Mouse (Mus musculus): Measurements from ENCODE around the gene Mttp. TPM values are rescaled to one million over a fixed set of nuclear protein-coding genes. Genes with fewer than 3 reads are reported as not detected.

The Mttp gene
- polyA plus RNA-seq, 1 experiment from 2014 or later, result 7.0 TPM

GRCm38 (mm10) chr3:138068103-138068502 lies 76.7 kb downstream of the Mttp start:
- 95% methylated on average over 12 of the region's 12 CpGs for WGBS
- Histone ChIP-seq H3K4me2 (ENCODE audit: low read length) (no peak overlapping the region), H3K4me1 (ENCODE audit: control insufficient read depth, insufficient read depth, low read length) (peaks cover 16% of the 10 kb centered on the region), H3K27me3 (ENCODE audit: control insufficient read depth, insufficient read depth, low read length) (no peaks in the 10 kb centered on the region), H3K36me3 (ENCODE audit: control insufficient read depth, insufficient read depth, low read length) (no peaks in the 10 kb centered on the region), H3K9ac (replicated peaks; ENCODE audit: low read length) (no peak overlapping the region), H3K27ac (replicated peaks; ENCODE audit: low read depth, low read length) (no peak overlapping the region), H3K4me3 (replicated peaks; ENCODE audit: low read depth, low read length) (no peak overlapping the region), H3K9me3 (ENCODE audit: control insufficient read depth, low read length) (no peaks in the 10 kb centered on the region)
- no peak for DNase-seq
- ATAC-seq (ENCODE audit: low FRiP score, low TSS enrichment), result no peak

- Histone ChIP-seq H3K4me1 (ENCODE audit: control insufficient read depth, insufficient read depth, low read length) (peaks cover 16% of the 10 kb centered on the region), H3K9ac (replicated peaks; ENCODE audit: low read length) (no peak within 1 kb of the TSS), H3K27ac (replicated peaks; ENCODE audit: low read depth, low read length) (no peak within 1 kb of the TSS), H3K4me3 (replicated peaks; ENCODE audit: low read depth, low read length) (no peak within 1 kb of the TSS), H3K9me3 (ENCODE audit: control insufficient read depth, low read length) (no peaks in the 10 kb centered on the region), H3K4me2 (ENCODE audit: low read length) (peak within 1 kb of the TSS; percentile 21; the same call in 1 of the 2 replicates), H3K27me3 (ENCODE audit: control insufficient read depth, insufficient read depth, low read length) (no peaks in the 10 kb centered on the region), H3K36me3 (ENCODE audit: control insufficient read depth, insufficient read depth, low read length) (no peaks in the 10 kb centered on the region)
- ATAC-seq (ENCODE audit: low FRiP score, low TSS enrichment) (no peak), DNase-seq (no peak)
- 92% methylated on average over 12 of the region's 12 CpGs for WGBS
These were observed 77.5 kb downstream of the Mttp start, which contains the start of gene Gm5105 for GRCm38 (mm10) chr3:138067288-138067687. Gm5105 (minus strand) TSS chr3:138067388.

GRCm38 (mm10) chr3:138066348-138066856 lies 78.4 kb downstream of the Mttp start:
- H3K27me3 ChIP-seq (ENCODE audit: control insufficient read depth, insufficient read depth, low read length), result no peaks in the 10 kb centered on the region
- WGBS, result 63% methylated on average over 20 of the region's 20 CpGs
- no peak overlapping the region for H3K27ac ChIP-seq (replicated peaks; ENCODE audit: low read depth, low read length)
- DNase-seq, result peak; percentile 40
- no peak overlapping the region for H3K9ac ChIP-seq (replicated peaks; ENCODE audit: low read length)
- no peaks in the 10 kb centered on the region for H3K9me3 ChIP-seq (ENCODE audit: control insufficient read depth, low read length)
- no peak for ATAC-seq (ENCODE audit: low FRiP score, low TSS enrichment)
- no peaks in the 10 kb centered on the region for H3K36me3 ChIP-seq (ENCODE audit: control insufficient read depth, insufficient read depth, low read length)
- H3K4me2 ChIP-seq (ENCODE audit: low read length), result peak overlapping the region; percentile 21; the same call in 1 of the 2 replicates
- H3K4me1 ChIP-seq (ENCODE audit: control insufficient read depth, insufficient read depth, low read length), result peaks cover 16% of the 10 kb centered on the region
- H3K4me3 ChIP-seq (replicated peaks; ENCODE audit: low read depth, low read length), result no peak overlapping the region

DNA sequence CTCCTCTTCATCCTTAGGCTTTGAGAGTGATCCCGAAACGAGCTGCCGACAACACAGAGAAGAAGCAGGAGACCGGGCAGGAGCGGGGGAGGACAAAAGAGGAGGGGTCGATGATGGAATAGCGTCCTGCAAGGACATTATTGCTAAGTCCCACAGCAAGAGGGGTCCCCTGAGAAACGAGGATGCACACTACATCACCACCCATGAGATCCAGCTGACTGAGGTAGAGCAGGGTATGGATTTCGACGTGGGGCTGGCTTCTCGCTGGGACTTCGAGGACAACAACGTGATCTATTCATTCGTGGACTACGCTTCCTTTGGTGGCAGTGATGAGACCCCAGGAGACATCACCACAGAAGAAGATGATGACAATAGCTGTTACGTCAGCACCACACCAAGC lies 78.8 kb downstream of the Mttp start:
- Histone ChIP-seq H3K4me3 (replicated peaks; ENCODE audit: low read depth, low read length) (no peak overlapping the region), H3K9ac (replicated peaks; ENCODE audit: low read length) (no peak overlapping the region), H3K4me1 (ENCODE audit: control insufficient read depth, insufficient read depth, low read length) (peaks cover 16% of the 10 kb centered on the region), H3K4me2 (ENCODE audit: low read length) (peak overlapping the region; percentile 21; the same call in 1 of the 2 replicates), H3K27ac (replicated peaks; ENCODE audit: low read depth, low read length) (no peak overlapping the region), H3K27me3 (ENCODE audit: control insufficient read depth, insufficient read depth, low read length) (no peaks in the 10 kb centered on the region), H3K9me3 (ENCODE audit: control insufficient read depth, low read length) (no peaks in the 10 kb centered on the region), H3K36me3 (ENCODE audit: control insufficient read depth, insufficient read depth, low read length) (no peaks in the 10 kb centered on the region)
- WGBS, result 82% methylated on average over 16 of the region's 16 CpGs
- DNase-seq (no peak), ATAC-seq (ENCODE audit: low FRiP score, low TSS enrichment) (no peak)

DNA sequence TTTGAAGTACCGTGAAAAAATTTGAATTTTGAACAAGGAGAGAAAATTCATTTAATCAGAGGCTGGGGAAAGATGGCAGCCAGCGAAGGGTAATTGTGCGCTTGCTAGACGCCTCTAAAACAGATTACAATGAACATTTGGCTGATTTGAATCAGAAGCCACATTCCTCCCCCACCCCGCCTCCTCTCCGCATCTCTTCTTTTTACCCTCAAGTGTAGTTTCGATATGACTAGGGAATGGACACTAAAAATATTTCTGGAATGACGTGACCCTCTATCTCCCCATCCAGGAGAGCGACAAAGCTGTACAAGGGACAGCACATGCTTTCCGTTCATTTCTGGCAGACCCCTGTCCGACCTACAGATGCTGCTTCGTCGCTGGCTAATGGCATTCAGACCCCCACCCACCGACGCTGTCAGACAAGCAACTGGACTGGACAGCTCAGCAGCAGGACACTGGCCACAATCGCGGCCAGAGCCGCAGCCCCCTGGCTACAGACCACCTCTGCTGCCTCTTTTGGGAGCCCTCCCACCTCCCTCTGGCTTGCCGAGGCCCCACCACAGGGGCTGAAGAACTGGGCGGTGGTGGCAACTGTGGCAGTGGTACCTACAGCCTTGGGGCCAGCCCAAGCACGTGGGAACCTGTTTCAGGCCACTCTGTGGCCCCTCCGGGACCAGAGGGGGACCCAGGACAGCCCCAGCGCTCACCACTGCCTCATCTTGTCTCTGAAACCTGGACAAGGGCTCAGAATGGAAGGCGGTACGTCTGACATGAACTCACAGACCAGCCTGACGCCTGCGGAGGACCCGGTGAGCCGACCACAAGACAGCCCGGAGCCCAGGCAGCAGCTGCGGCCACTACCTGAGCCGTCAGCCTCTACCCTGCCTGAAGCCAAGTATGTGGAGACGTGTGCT lies 79.8 kb downstream of the Mttp start, which contains the start of gene 1110002E22Rik:
1110002E22Rik (plus strand) TSS at position 321 of the 914 bp plus-strand sequence.
- Histone ChIP-seq H3K36me3 (ENCODE audit: control insufficient read depth, insufficient read depth, low read length) (no peaks in the 10 kb centered on the region), H3K4me2 (ENCODE audit: low read length) (no peak within 1 kb of the TSS), H3K4me1 (ENCODE audit: control insufficient read depth, insufficient read depth, low read length) (peaks cover 8% of the 10 kb centered on the region), H3K4me3 (replicated peaks; ENCODE audit: low read depth, low read length) (no peak within 1 kb of the TSS), H3K9ac (replicated peaks; ENCODE audit: low read length) (no peak within 1 kb of the TSS), H3K27me3 (ENCODE audit: control insufficient read depth, insufficient read depth, low read length) (no peaks in the 10 kb centered on the region), H3K9me3 (ENCODE audit: control insufficient read depth, low read length) (no peaks in the 10 kb centered on the region), H3K27ac (replicated peaks; ENCODE audit: low read depth, low read length) (no peak within 1 kb of the TSS)
- DNase-seq (no peak), ATAC-seq (ENCODE audit: low FRiP score, low TSS enrichment) (no peak)
- WGBS, result 67% methylated on average over 33 of the region's 33 CpGs

DNA sequence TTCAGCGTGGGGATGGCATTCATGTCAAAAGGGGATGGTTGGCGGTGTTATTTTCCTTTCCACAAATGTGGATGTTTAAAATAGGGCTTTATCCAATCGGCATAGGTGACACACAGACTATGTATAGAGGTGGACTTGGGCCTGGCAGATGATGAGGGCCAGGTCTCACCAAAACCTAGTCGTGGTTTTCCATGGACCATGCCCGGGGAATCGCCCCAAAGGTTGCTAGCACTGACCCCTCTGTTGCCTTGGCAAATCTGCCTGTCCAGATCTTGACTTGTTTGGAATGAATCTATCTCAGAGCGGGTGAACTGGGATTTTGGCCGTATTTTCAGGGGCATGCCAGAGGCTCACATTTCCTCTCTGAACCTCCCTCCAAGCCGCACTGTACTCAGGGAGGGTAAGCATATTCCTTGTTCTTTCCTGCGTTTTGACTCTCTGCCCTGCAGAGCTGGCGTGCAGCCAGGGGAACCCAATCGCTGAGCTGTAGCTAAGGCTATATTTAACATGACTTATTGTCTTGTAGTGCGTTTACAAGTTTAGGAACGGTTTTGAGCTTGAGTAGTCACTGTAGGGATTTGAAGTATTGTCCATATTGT lies 80.9 kb downstream of the Mttp start:
- Histone ChIP-seq H3K27ac (replicated peaks; ENCODE audit: low read depth, low read length) (no peak overlapping the region), H3K4me2 (ENCODE audit: low read length) (no peak overlapping the region), H3K9ac (replicated peaks; ENCODE audit: low read length) (no peak overlapping the region), H3K4me1 (ENCODE audit: control insufficient read depth, insufficient read depth, low read length) (peaks cover 7% of the 10 kb centered on the region), H3K9me3 (ENCODE audit: control insufficient read depth, low read length) (no peaks in the 10 kb centered on the region), H3K36me3 (ENCODE audit: control insufficient read depth, insufficient read depth, low read length) (no peaks in the 10 kb centered on the region), H3K27me3 (ENCODE audit: control insufficient read depth, insufficient read depth, low read length) (no peaks in the 10 kb centered on the region), H3K4me3 (replicated peaks; ENCODE audit: low read depth, low read length) (no peak overlapping the region)
- peak; percentile 61 for DNase-seq
- ATAC-seq (ENCODE audit: low FRiP score, low TSS enrichment), result no peak
- 71% methylated on average over 14 of the region's 14 CpGs for WGBS

- Histone ChIP-seq H3K36me3 (ENCODE audit: control insufficient read depth, insufficient read depth, low read length) (no peaks in the 10 kb centered on the region), H3K4me2 (ENCODE audit: low read length) (no peak overlapping the region), H3K27me3 (ENCODE audit: control insufficient read depth, insufficient read depth, low read length) (no peaks in the 10 kb centered on the region), H3K4me3 (replicated peaks; ENCODE audit: low read depth, low read length) (no peak overlapping the region), H3K4me1 (ENCODE audit: control insufficient read depth, insufficient read depth, low read length) (peaks cover 7% of the 10 kb centered on the region), H3K9ac (replicated peaks; ENCODE audit: low read length) (no peak overlapping the region), H3K27ac (replicated peaks; ENCODE audit: low read depth, low read length) (no peak overlapping the region), H3K9me3 (ENCODE audit: control insufficient read depth, low read length) (no peaks in the 10 kb centered on the region)
- ATAC-seq (ENCODE audit: low FRiP score, low TSS enrichment) (no peak), DNase-seq (no peak)
- WGBS, result 86% methylated on average over 4 of the region's 4 CpGs
These were observed 82.1 kb downstream of the Mttp start for GRCm38 (mm10) chr3:138062673-138063072.

DNA sequence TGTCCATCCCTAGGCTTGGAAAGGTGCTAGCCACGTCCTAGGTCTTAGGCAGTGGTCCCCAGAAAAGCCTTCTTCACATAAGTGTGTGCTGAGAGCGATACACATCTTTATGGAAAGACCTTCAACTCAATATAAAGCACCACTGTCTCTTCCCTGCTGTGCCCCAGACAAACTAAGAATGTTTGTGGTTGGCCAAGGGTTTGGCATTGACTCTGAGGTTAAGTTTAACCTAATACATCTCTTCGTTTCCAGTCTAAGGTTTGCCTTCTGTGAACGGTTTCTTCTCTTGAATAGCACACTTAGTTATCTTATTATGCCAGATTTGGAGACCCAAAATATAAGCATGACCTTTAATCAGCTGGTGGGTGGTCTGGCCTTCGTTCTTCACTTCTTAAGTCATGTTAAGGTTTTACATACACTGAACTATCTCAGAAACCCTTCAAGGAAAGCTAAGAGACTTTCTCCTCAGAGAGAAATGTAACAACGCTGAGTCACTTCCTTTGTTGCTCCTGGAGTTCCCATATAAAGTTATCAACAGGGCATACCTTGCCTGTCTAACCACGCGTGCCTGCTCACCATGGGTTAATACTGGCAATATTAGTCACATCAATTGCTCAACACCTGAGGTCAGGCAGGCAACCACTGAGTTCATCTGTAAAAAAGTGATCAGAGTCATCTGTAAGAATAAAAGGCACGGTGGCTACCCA lies 83.4 kb downstream of the Mttp start:
- Histone ChIP-seq H3K9me3 (ENCODE audit: control insufficient read depth, low read length) (no peaks in the 10 kb centered on the region), H3K36me3 (ENCODE audit: control insufficient read depth, insufficient read depth, low read length) (no peaks in the 10 kb centered on the region), H3K4me2 (ENCODE audit: low read length) (no peak overlapping the region), H3K4me1 (ENCODE audit: control insufficient read depth, insufficient read depth, low read length) (peaks cover 7% of the 10 kb centered on the region; the same call in 1 of the 2 replicates), H3K9ac (replicated peaks; ENCODE audit: low read length) (no peak overlapping the region), H3K27me3 (ENCODE audit: control insufficient read depth, insufficient read depth, low read length) (no peaks in the 10 kb centered on the region), H3K27ac (replicated peaks; ENCODE audit: low read depth, low read length) (no peak overlapping the region), H3K4me3 (replicated peaks; ENCODE audit: low read depth, low read length) (no peak overlapping the region)
- ATAC-seq (ENCODE audit: low FRiP score, low TSS enrichment), result no peak
- DNase-seq, result no peak
- 93% methylated on average over 9 of the region's 9 CpGs for WGBS
